Mouse (Mus musculus) bone marrow, adult 2 months (tissue): ENCODE data around the gene Spp2.

ENCODE experiments used
- CTCF ChIP-seq: fragments of 200-500 bp; IDR thresholded peaks from 2 replicates; pipeline ENCODE4 v1.5.1; 2011; ENCODE audit warnings: low read length, control low read depth; ENCODE audit not compliant: control insufficient read depth, insufficient read depth
- POLR2A ChIP-seq: fragments of 200-500 bp; IDR thresholded peaks from 2 replicates; pipeline ENCODE4 v1.6.1; 2011; ENCODE audit warnings: low read depth, mild to moderate bottlenecking, control low read depth, low read length, borderline replicate concordance; ENCODE audit not compliant: control insufficient read depth

DNA sequence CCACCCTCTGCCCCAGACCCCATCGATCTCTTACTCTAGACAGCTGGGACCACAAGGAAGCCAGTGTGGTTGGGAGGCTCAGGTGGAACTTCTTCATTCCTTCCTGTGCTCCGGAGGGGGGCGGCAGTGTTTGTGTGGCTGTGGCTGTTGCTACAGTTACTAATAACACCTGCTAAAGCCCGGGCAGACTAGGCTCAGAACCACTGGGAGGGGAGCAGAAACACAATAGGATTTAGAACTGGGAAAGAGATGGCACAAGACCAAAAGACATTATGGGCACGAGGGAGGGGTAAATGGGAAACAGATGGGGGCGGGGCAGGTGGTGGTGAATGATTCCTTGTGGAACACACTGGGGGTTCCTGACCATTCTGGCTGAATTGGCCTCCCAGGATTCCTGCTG lies 55.7 kb downstream of the Spp2 start:
- TF ChIP-seq POLR2A (no peak), CTCF (no peak)
